Mouse (Mus musculus) kidney, adult 8-10 months (tissue): Measurements from ENCODE around the gene Stxbp1.

Experiments
- DNase-seq, 2 experiments: peaks; one replicate each; pipeline ENCODE4 v3.0.0; 2022

Gene Stxbp1

DNA sequence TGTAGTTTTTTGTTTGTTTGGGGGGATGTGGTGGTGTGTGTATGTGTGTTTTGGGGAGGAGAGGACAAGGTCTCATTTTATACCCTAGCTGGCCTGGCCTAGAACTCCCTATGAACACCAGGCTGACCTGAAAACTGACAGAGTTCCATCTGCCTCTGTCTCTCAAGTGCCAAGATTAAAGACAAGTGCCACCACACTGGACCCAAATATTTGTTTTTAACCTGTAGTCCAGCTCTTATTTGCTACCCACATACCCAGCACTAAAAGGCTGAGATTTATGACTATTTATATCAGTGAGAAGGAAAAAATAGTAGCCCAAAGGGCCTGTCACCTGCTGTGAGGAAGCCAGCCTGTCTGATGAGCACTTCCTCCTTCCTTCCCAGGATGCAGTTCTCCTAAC, 11.5 kb downstream of the Stxbp1 start:
- DNase-seq, result no peak

DNA sequence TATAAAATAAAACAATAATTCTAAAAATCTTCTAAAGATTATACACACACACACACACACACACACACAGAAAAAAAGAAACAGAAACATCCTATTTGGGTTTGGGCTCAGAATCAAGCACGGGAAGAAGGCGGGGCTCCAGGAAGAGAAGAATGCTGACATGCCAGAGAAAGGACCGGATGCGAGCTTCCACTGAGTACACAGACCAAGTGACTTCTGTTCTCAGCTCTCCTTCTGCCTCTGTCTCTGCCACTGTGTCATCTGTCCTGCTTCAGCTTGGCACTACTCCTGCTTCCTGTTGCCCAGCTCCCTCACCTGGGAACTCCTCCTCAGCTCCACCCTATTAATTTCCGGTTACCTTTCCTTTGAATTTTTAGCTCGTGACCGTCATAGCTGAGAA, 12.5 kb downstream of the Stxbp1 start:
- DNase-seq, result peak; percentile 53 to 56

DNA sequence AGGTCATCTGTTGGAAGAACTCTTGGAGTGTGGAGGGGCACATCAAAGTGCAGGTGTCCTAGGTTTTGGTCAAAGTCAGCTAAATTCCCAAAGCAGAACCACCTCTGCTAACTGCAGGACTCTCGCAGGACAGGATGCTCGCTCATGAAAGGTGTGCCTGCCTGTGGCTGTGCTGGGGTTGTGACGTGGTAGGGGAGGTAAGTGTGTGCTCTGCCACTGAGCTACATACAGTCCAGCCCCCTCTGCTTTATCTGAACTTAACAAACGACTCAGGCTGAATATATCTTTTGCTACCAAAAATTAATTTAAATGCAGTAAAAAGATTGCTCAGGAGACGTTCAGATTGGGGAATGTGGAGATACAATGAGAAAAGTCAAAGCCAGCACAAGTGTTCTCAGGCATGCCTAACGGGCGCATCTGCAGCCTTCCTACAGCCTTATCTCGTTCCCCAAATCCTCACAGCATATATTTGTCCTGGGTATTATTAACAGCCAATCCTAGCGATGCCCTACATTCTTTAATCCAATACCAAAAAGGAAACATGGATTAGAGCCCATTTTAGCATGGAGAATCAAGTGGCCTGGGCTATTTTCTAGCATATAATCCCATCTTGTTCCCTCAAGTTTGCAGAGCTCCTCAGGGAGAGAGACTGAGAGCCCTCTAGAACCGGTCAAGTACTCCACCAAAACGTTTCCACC, 17.9 kb downstream of the Stxbp1 start:
- DNase-seq, result no peak

DNA sequence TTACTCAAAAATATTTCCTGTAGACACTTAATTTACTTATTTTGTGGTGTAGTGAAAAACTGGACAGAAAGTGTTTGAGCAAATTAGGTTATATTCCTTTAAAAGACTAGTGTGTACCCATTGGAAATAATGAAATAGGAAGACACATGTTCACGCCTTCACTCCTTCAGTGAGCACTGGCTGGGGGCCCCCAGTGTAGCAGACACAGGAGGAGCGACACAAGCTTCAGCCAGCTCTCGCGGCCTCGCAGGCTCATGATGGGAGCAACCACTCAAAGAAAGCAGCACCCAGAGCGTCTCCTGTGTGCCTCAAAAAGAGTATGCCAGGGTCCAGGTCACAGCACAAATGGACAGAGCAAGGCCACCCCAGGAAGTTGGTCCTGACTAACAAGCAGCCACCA, 21.2 kb downstream of the Stxbp1 start:
- no peak for DNase-seq

DNA sequence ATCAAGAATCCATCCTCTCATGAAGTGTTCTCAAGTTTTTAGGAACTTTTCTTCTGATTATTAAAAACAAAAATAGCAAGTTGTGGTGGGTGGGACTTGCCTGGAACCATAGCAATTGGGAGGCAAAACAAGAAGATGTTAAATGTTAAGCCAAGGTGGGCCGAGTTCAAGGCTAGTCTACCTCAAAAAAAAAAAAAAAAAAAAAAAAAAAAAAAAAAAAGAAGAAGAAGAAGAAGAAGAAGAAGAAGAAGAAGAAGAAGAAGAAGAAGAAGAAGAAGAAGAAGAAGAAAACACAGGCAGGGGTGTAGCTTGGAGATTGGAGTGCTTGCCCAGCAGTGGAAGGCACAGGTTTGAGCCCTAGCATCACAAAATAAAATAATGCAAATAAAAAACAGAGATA, 22.3 kb downstream of the Stxbp1 start:
- no peak for DNase-seq

DNA sequence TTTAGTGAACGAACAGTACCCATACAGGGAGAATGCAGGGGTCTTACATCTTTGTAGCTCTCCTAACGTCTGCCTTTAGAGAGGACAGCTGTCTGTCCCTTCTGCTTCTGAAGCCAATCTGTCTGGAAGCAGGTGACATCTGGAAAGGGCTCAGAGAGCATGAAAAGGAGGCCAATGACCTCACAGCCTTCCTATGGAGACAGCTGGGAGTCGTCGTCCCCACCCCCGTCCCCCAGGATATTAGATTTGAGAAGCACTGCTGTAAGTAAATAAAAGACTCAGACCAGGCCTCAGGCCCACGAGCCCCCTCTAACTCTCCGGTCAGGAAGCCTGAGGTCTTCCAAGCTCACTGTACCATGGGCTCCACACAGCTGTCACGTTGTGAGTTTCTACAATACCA, 22.9 kb downstream of the Stxbp1 start:
- no peak for DNase-seq

DNA sequence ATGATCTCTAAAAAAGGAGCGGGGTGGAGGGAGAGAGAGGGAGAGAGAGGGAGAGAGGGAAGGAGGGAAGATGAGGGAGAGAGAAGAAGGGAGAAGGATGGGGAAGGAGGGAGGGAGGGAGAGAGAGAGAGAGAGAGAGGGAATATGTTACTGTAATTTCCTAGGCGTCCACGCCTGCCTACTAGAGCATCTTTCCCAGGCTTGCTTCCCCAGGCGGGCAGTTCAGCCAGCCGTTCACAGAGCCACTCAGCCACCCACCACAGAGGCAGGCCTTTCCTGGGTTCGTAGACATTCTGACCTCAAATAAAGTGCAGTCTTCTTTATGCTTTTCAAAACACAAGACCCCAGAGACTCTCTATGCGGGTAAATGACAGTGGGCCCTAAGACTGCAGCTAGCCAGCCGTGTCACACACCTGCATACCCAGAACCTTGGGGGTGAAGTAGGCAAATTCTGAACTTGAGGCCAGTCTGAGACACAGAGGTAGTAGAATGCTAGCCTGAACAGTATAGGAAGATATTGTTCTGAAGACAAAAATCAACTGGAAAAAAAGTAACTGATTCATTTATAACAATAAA, 23.4 kb downstream of the Stxbp1 start:
- no peak for DNase-seq

DNA sequence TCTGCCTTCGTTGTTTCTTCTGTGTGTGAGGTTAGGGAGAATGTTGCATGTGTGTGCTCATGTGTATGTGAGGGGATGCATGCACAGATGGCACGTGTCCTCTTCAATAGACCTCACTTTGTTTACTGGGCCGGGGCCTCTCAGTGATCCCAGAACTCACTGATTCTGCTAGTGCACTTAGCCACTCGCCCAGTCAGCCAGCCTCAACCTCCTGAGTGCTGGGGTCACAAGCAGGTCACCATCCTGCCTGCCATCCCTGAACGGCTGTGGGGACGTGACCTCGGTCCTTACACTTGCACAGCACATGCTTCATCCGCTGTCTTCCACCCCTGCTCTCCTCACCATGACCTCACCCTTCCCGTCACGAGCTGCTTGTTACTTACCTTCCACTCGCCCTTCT, 23.9 kb downstream of the Stxbp1 start:
- DNase-seq, result no peak

DNA sequence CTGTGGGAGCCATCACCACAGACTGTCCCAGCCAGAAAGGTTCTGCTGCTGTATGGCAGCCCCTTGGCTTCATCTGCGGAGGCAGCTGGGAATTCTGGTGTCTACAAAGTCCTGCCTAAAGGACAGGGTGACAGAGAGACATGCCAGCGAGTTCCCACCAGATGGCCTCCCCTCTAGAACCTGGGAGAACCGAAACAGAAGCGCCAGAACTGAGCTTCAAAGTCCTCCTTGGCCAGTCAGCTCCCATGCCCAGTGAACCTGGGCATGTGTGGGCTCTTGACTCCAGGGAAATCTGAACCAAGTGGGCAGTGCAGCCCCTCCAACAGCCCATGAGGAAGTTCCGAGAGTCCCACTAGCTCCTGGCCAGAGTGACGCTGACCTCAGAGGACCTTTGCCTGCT, 24.4 kb downstream of the Stxbp1 start:
- DNase-seq, result no peak

DNA sequence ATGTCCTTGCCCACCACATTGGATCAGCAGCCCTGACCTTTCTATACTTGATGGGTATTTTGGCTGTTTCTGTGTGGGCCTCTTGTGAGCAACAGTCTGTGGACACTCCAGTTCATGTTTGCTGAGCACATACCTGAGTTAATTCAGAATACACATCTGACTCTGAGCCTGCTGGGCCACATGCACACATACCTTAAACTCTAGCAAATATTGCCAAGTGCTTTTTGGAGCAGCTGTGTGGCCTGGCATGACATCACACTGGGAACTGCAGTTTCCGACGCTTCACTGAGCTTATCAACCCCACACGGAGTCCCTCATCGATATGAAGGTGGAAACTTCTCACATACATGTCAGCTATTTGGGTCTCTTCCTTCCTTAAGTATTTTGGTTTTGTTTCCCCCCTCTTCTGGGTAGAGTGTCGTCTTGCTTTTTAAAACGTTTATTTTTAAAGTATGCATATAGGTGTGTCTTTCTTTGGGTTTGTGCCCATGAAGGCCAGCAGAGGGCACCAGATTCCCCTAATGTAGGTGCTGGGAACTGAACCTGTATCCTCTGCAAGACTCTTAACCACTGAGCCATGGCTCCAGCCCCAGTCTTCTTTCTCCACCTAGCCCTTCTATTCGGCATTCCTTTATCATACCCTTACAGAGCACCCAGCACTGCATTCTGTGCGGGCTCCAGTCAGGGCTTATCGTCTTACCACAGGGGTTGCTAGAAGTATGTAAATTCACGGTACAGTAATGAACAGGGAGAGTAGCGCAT, 25.8 kb downstream of the Stxbp1 start:
- DNase-seq, result peak in 1 of 2 experiments; percentile 45

DNA sequence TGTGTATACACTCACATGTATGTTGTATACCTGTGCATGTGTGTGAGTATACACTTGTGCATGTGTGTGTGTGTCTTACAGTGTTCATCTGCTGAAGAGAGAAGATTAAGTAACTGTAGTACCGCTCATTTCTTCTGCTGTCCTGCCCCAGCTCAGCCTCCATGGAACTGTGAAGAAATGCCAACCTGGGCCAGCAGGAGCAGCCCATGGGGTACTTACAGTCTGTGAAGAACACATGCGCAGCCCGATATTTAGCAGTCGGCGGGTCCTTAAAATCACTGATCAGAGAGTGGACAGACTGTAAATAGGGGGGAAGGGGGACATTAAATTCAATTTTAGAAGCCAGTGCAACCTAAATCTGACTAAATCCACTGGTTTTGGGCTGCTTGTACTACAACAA, 28.8 kb downstream of the Stxbp1 start:
- no peak for DNase-seq

DNA sequence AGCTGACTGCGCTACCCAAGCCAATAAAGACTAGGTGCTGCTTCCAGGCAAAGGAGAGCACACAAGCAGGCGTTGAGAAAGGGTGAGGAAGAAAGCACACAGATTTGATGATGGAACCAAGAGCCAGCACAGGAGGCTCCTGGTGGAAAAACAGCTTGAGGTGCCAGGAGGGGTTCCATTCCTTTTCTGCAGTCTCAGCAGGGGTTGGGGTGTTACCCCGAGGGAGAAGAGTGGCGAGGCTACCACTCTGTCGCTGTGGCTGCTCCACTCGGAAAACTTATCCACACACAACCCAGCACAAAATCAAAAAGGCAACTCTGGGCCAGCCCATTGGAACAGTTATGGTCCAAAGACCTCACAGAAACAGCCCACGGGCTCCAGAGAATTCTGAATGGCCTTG, 29.5 kb downstream of the Stxbp1 start:
- no peak for DNase-seq

DNA sequence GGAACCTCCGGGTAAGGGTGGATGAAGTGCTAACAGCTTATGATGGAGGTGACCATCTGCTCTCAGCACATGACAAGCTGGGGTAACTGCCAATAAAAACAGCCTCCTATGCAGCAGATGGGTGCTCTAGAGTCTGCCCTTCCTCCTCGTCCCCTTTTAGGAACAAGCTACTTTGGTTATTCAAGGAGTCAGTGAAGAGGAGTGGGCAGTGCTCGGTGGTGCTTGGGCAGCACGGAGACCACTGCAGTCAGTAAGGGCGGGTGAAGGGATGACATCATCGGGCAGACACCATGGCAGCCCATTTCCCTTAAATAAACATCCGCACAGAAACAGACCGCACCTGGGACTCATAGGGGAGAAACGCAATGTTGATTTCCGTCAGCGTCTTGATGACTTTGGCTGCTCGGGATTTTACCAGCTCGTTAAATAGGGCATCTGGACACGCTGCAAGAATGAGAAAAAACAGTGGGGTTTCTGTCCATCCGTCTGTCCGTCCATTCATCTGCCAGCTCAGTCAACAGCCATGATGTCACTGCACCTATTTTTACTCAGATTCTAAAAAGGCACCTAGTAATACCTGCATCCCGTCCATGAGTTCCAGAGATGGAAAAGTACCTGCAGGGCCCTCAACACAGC, 30.0 kb downstream of the Stxbp1 start:
- DNase-seq, result no peak

DNA sequence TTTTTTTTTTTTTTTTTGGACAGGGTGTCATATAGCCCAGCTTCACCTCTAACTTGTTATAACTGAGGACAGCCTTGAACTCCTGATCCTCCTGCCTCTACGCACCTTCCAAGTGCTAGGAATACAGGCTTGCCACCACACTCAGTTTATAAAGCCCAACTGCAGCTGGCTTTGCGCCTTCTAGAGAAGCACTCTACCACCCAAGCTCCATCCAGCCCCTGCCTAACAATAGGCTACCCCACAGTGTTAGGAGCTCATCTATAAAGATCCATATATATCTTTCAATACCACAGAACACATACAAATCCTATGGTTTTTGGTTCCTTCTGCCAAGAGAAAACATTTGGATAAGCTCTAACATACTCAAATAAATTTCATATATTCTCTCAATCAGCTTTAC, 30.5 kb downstream of the Stxbp1 start:
- DNase-seq, result no peak

DNA sequence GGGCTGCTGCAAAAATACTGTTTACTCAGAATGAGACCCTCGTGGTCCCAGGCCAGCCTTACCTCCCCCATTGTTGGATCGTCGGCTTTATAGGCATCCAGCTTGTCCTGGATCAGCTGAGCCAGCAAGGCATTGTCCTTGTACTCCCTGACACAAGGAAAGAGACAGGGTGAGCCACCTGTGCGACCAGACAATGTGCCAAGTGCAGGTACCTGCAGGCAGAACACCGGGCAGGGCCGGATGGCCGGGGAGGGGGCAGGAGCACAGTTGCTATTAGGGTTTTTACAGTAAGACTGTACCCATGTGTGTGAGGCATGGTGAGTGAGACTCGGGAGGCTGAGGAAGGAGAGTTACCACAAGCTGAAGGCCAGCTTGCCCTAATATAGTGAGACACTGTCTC, 35.1 kb downstream of the Stxbp1 start:
- no peak for DNase-seq

DNA sequence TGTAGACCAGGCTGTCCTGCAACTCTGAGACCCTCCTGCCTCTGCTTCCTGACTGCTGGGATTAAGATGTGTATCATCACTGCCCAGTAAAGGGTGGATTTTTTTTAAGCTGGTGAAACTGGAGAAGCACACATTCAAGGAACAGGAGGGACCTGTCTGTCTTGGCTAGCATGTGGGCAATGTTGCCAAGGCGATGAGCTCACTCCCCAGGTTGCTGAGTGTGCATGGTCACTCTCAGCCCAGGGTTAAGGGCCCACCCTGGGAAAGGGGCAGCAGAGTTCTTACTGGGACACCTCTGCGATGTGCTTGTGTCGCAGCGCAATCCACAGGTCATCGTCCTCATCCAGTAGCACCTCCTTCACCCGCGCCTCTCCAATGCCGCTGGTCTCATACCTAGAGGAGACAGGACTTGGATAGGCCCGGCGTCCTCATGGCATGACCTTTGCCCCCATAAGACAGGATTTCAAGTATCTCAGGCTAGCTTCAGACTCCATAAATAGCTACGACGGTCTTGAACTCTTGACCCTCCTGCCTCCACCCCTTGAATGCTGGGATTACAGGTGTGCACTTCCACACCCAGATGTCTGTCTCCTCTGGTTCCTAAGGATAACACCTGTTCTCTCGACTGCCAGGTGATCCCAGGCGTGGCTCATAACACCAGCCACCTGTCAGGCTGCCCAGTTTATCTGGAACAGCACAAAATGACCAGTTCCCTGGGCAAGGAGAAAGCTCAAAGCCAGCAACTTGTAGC, 38.1 kb downstream of the Stxbp1 start:
- DNase-seq, result no peak

DNA sequence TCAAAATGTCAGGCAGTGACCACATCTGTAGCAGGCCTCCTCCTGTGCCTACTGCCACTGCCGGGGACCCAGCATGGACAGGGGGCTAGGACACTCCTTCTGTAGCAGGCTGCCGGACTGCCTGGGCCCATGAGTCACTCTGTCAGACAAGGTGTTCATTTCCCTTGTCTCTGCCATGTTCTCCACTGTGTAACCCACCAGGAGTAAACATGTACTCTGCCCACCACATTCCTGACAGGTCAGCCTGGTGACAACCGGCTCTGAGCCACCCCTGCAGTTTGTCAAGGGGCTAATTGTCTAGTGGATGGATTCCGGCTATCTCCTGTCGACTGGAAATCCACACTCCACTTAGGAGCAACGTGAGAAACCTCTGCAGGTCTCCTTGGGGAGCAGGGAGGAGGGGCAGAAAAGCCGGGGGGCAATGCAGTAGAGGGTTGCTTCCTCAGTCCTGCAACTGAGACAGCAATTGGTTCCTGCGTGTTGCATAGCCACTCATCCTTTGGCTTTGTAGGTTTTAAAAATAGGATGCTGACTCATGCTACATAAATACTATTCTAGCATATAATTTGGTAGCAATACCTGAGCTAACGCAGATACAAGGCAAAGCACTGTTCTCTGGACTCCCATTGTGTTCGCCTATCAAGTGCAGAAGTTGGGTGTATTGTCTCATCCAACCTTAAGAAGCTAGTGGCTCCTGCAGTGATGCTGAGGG, 48.6 kb downstream of the Stxbp1 start:
- DNase-seq, result no peak

DNA sequence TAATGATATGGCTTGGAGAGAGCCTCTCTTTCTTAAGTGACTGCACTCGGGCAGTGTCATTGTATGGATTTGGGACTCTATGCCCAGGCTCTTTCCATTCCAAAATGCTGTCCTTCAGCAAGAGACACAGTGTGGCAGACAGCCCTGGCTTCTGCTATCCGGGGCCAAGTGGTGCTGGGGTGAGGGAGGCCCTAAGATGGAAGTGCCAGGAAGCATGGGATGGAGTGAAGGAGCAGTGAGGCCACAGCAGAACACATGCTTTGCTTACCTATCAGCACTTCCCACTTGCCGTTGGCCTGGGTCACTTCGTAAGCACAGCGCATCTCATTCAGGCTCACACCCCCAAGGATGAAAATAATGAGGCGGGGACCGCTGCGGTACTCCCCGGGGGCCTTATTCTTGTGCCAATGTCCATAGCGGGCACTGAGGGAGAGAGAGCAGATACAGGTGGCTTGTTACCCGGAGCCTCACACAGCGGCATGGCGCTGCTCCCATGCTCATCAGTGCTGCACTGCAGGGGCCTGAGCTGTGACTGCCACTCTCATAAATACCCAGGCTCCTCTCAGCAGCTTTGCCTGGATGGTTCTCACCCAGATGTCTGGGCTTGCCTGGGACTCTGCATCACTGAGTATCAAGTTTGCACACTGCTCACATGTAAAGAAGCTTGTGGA, 51.2 kb downstream of the Stxbp1 start:
- DNase-seq, result no peak

DNA sequence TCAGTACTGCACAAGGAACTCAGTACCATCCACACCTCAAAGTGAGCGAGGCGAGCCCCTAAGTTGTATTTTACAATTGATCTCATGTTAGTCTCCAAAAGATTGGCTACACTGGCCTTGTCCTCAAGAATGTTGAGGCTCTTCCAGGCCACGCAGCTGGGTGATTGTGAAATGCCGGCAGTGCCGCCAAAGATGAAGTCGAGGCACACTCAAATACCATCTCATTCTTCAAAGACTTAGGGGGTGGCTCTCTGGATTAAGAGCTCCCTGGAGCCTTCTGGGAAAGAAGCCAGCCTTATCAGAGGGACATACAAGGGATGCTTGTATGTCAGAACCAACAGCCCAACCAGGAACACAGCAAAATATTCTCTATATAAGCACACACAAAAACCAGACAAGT, 55.7 kb downstream of the Stxbp1 start:
- no peak for DNase-seq

DNA sequence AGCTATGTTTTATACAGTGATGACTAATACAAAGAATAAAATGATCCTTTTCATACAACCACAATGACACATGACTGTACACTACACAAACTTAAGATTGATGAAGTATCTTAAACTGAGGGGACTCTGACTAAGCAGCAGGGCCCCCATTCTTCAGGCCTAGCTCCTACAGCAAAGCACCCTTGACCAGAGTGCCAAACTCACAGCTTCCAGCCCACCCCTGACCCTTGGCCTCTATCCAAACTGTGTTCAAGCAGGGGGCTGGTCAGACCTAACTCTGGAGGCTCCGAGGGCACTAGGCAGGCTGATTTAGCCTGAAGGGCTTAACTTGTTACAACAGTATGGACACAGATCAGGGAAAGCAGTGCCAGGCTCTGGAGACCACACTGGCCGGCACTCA, 58.5 kb downstream of the Stxbp1 start:
- DNase-seq, result no peak

DNA sequence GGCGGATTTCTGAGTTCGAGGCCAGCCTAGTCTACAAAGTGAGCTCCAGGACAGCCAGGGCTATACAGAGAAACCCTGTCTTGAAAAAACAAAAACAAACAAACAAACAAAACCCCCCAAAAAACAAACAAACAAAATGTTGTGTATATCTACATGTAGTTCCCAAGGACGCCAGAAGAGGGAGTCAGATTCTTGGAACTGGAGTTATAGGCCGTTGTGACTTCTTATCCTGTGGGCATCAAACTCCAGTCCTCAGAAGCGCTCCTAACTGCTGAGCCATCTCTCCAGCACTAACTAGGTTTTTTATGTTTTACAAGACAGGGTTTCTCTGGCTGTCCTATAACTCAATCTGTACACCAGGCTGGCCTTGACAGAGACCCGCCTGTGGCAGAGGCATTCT, 59.9 kb downstream of the Stxbp1 start:
- DNase-seq, result no peak
